Mouse (Mus musculus) lung, embryonic 16.5 days (tissue): ENCODE data around the gene Olfr169. TPM values are rescaled to one million over a fixed set of nuclear protein-coding genes. Genes with fewer than 3 reads are reported as not detected.
"Not testable (repeated sequence)": the region's sequence is repeated elsewhere in the genome, so short reads cannot be mapped to it uniquely, and the experiment has no call there.

Experiments
- ATAC-seq: fragments of 200-750 bp; cut with Nextera tagmentation; 2 replicates; pipeline ENCODE4 v1.8.0; 2017; ENCODE audit warnings: low read depth, mild to moderate bottlenecking, moderate library complexity
- H3K27ac ChIP-seq: fragments of 300-500 bp; sonication (generic); 2 replicates; pipeline ENCODE4 v1.5.1; 2014; ENCODE audit warnings: mild to moderate bottlenecking, control low read depth, low read length
- H3K27me3 ChIP-seq: fragments of 300-500 bp; sonication (generic); 2 replicates; pipeline ENCODE4 v1.6.1; 2014; ENCODE audit warnings: low read depth, low read length, mixed read lengths; ENCODE audit not compliant: control insufficient read depth, insufficient read depth
- H3K36me3 ChIP-seq: fragments of 300-500 bp; sonication (generic); 2 replicates; pipeline ENCODE4 v1.6.1; 2014; ENCODE audit warnings: low read length; ENCODE audit not compliant: control insufficient read depth, insufficient read depth
- H3K4me1 ChIP-seq: fragments of 300-500 bp; sonication (generic); replicated peaks from 2 replicates; pipeline ENCODE4 v1.6.1; 2014; ENCODE audit warnings: low read length, mixed read lengths; ENCODE audit not compliant: control insufficient read depth, insufficient read depth
- H3K4me2 ChIP-seq: fragments of 300-500 bp; sonication (generic); 2 replicates; pipeline ENCODE4 v1.6.1; 2014; ENCODE audit warnings: low read depth, low read length, control low read depth
- H3K4me3 ChIP-seq: fragments of 300-500 bp; sonication (generic); 2 replicates; pipeline ENCODE4 v1.5.1; 2014; ENCODE audit warnings: mild to moderate bottlenecking, low read length, control low read depth
- H3K9ac ChIP-seq: fragments of 300-500 bp; sonication (generic); 2 replicates; pipeline ENCODE4 v1.6.1; 2014; ENCODE audit warnings: low read length, control low read depth
- H3K9me3 ChIP-seq: fragments of 300-500 bp; sonication (generic); 2 replicates; pipeline ENCODE4 v1.6.1; 2016; ENCODE audit warnings: low read length; ENCODE audit not compliant: control insufficient read depth
- WGBS: fragments of 180-500 bp; shearing (Covaris S2); extraction: QIAGEN DNeasy Blood & Tissue Kit; methylation state at CpG from one replicate; pipeline ENCODE4 v1.1.7; 2014; 5-methylcytosine and 5-hydroxymethylcytosine counted together
- polyA plus RNA-seq: library from polyadenylated mRNA; unstranded; fragments of >200 nt; fragmentation: Nextera tagmentation; extraction: Ambion mirVana; gene quantifications from 2 replicates; pipeline ENCODE4 v1.2.1, GENCODE M21; 2015

The Olfr169 gene
- polyA plus RNA-seq = not detected in 2 replicates

DNA sequence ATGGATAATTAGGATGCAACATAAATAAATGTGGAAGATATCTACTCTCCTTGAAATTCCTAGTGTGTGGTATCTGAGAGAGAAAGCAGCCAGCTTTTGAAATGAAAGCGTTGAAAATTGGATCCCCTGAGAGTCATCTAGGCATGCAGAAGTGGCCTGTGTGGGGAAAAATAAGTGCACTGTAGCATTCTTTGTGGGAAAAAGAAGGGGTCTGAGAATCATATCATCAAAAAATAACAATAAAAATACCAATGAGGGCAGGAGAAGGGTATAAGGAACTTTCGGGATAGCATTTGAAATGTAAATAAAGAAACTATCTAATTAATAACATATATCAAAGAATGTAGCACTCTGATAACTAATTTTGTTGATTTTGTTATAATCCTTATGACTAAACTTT, at the start of gene Olfr169:
Gene Olfr169 (minus strand): TSS at position 101 of the 400 bp plus-strand sequence.
- not testable (repeated sequence) for H3K36me3 ChIP-seq, ATAC-seq, H3K4me3 ChIP-seq, H3K4me2 ChIP-seq, H3K27me3 ChIP-seq, H3K9ac ChIP-seq, H3K4me1 ChIP-seq, H3K9me3 ChIP-seq, H3K27ac ChIP-seq
- WGBS = 86% methylated on average over 2 of the region's 2 CpGs

DNA sequence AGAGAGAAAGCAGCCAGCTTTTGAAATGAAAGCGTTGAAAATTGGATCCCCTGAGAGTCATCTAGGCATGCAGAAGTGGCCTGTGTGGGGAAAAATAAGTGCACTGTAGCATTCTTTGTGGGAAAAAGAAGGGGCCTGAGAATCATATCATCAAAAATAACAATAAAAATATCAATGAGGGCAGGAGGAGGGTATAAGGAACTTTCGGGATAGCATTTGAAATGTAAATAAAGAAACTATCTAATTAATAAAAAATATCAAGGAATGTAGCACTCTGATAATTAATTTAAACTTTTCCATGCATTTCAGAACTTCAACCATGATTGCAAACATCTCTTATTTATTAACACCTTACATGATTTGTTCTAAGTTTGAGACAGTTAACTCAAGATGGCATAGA, 40.2 kb upstream of the Olfr169 start, which contains the start of gene Olfr170:
Gene Olfr170 (minus strand): TSS at position 101 of the 400 bp plus-strand sequence.
- H3K9ac ChIP-seq, H3K4me1 ChIP-seq, H3K4me3 ChIP-seq, H3K27ac ChIP-seq, ATAC-seq, H3K36me3 ChIP-seq, H3K27me3 ChIP-seq, H3K9me3 ChIP-seq, H3K4me2 ChIP-seq: not testable (repeated sequence)
- WGBS = 90% methylated on average over 2 of the region's 2 CpGs

DNA sequence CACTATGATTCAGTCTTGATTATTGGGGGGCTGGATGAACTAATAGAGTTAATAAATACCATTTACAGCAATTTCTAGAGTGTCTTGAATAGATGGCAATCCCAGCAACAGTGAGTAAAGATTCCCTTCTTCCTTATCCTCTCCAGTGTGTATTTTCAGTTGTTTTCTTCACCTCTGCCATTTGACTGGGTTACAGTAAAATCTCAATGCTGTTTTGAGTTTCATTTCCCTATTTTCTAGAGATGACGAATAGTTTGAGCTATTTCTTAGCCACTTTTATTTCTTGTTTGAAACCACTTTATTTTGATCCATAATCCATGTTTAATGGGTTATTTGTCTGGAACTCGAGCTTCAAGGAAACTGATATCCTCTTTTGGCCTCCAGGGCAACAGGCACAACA, 31.6 kb upstream of the Olfr169 start:
- 49% methylated on average over 2 of the region's 2 CpGs for WGBS
- no peak for ATAC-seq
- Histone ChIP-seq H3K36me3 (no peaks in the 10 kb centered on the region), H3K4me1 (no peaks in the 10 kb centered on the region), H3K9ac (no peak overlapping the region), H3K27me3 (no peaks in the 10 kb centered on the region), H3K27ac (no peak overlapping the region), H3K9me3 (no peaks in the 10 kb centered on the region), H3K4me2 (no peak overlapping the region), H3K4me3 (no peak overlapping the region)

DNA sequence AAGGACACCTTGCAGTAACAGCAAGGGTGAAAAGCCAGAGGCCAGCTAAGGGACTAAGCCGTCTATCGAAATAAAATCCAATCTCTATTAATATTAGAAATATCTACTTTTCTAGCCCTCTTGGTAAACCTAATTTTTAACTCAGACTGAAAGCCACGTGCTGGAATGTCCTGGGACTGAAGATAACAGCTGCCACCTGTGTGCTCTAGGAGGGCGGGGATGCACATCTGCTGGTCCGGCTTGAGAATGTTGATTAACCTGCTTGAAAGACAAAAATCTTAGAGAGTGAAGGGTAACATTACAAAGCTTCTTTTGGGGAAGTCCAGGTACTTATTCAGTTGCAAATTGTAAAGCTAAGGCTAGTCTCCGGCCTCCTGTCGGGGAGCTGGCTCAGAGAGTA, 18.2 kb downstream of the Olfr169 start:
- not testable (repeated sequence) for H3K4me1 ChIP-seq, ATAC-seq, H3K27ac ChIP-seq, H3K9me3 ChIP-seq, H3K36me3 ChIP-seq, H3K4me2 ChIP-seq, H3K4me3 ChIP-seq, H3K27me3 ChIP-seq, H3K9ac ChIP-seq
- WGBS = 79% methylated on average over 7 of the region's 7 CpGs

DNA sequence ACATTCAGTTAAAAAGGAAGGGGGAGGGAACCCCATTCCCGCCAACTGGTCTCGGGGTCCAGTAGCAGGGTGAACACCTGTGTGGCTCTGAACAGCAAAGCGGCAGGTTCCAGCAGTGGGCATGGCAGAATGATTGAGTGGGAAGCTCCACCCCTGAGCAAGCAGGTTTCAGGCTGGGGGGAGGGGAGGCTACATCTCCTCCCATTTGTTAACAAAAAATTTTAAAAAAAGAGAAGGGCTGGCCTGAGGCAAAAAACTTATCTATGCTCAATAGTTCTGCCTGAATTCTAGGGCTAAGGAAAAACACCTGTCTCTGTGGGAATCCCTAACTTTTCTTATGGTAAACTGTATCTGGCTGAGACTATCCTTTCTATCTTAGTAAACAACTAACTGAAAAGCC, 19.4 kb downstream of the Olfr169 start:
- not testable (repeated sequence) for H3K9ac ChIP-seq, ATAC-seq, H3K9me3 ChIP-seq, H3K27me3 ChIP-seq, H3K4me2 ChIP-seq, H3K4me1 ChIP-seq, H3K27ac ChIP-seq, H3K4me3 ChIP-seq, H3K36me3 ChIP-seq
- 73% methylated on average over 3 of the region's 3 CpGs for WGBS

DNA sequence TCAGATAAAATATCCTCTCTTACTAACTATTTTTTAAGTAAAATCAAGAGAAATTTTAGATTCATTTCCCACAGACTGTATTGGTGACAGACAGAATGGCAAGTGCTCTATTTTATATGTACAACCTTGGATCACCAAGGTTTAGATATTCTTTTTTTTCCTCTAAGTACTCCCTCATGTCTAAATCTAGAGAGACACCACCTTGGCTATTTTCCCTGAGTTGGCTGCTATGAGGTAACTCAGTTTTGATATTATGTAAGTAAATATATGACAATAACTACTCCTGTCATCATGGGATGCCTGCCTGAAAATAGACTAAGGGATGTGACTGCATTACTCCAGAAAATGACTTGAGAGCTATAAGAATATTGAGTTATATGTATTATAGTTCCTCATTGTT, 36.2 kb downstream of the Olfr169 start, which contains the start of gene Olfr168:
Gene Olfr168 (minus strand): TSS at position 101 of the 400 bp plus-strand sequence.
- Histone ChIP-seq H3K4me1 (no peaks in the 10 kb centered on the region), H3K27me3 (no peaks in the 10 kb centered on the region), H3K9me3 (no peaks in the 10 kb centered on the region; the same call in 1 of the 2 replicates), H3K4me2 (no peak within 1 kb of the TSS), H3K27ac (no peak within 1 kb of the TSS), H3K9ac (no peak within 1 kb of the TSS), H3K4me3 (no peak within 1 kb of the TSS), H3K36me3 (no peaks in the 10 kb centered on the region)
- ATAC-seq = no peak

DNA sequence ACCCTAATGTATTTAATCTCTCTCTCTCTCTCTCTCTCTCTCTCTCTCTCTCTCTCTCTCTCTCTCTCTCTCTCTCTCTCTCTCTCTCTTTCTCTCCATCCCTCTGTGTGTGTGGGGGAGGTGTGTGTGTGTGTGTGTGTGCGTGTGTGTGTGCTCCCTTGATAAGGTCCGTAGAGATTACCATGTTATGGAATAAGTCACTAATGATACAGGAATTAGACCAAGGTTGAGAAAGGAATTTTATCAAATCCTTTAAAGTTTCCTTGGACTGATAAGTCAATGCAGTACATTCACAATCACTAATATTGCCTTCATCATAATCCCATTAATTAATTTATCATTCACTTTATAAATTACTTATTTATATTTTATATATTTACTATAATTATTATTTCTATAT, 49.4 kb downstream of the Olfr169 start, which contains the start of gene Olfr167:
Gene Olfr167 (minus strand): TSS at position 101 of the 400 bp plus-strand sequence.
- Histone ChIP-seq H3K27ac (no peak within 1 kb of the TSS), H3K4me2 (no peak within 1 kb of the TSS), H3K9ac (no peak within 1 kb of the TSS), H3K27me3 (no peaks in the 10 kb centered on the region), H3K4me1 (no peaks in the 10 kb centered on the region), H3K9me3 (no peaks in the 10 kb centered on the region), H3K4me3 (no peak within 1 kb of the TSS), H3K36me3 (no peaks in the 10 kb centered on the region)
- WGBS = 84% methylated on average over 2 of the region's 2 CpGs
- ATAC-seq = no peak

Other genes starting within 250 kb of the Olfr169 start
- gene Olfr165, start 148.7 kb downstream of the Olfr169 start, polyA plus RNA-seq = not detected in 2 replicates
- not detected in 2 replicates for gene Olfr166, start 88.1 kb downstream of the Olfr169 start, polyA plus RNA-seq
- not detected in 2 replicates for gene Olfr167, start 49.5 kb downstream of the Olfr169 start, polyA plus RNA-seq
- not detected in 2 replicates for gene Olfr168, start 36.3 kb downstream of the Olfr169 start, polyA plus RNA-seq
- not detected in 2 replicates for gene Olfr170, start 40.1 kb upstream of the Olfr169 start, polyA plus RNA-seq
- gene Olfr171, start 58.1 kb upstream of the Olfr169 start, polyA plus RNA-seq = not detected in 2 replicates
- gene Lamp3, start 134.6 kb upstream of the Olfr169 start, polyA plus RNA-seq = 37.2 and 50.1 TPM in 2 replicates
- gene B3gnt5, start 188.4 kb upstream of the Olfr169 start, polyA plus RNA-seq = 11.4 and 14.0 TPM in 2 replicates